Mouse (Mus musculus): Measurements from ENCODE around the gene Bmpr1b. TPM values are rescaled to one million over a fixed set of nuclear protein-coding genes. Genes with fewer than 3 reads are reported as not detected.

The Bmpr1b gene
- polyA plus RNA-seq, 1 experiment from 2014 or later = 4.5 TPM

DNA sequence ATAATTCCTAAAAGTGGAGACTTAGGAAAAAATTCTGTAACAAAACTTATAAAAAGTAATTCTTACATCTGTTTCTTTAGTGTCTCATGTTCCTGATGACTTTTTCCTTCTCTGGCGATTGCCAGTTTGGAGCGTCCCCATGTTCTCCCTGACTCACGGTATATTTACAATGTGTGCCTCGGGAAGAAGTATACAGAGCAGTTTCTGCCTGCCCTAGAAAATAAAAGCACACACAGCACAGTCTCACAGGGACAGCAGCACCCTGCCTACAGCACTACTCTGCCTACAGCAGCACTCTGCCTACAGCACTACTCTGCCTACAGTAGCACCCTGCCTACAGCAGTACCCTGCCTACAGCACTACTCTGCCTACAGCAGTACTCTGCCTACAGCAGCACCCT, 4.8 kb upstream of the Bmpr1b start:
- ATAC-seq = no peak
- Histone ChIP-seq H3K9me3 (ENCODE audit: control insufficient read depth, low read length) (no peaks in the 10 kb centered on the region), H3K36me3 (ENCODE audit: control insufficient read depth, insufficient read depth, low read length) (no peaks in the 10 kb centered on the region), H3K27me3 (replicated peaks; ENCODE audit: control insufficient read depth, insufficient read depth, low read length) (peaks cover 4% of the 10 kb centered on the region), H3K4me3 (ENCODE audit: low read length) (no peak overlapping the region), H3K4me1 (ENCODE audit: control insufficient read depth, insufficient read depth, low read depth, low read length) (no peaks in the 10 kb centered on the region; the same call in 1 of the 2 replicates), H3K9ac (ENCODE audit: low read depth, low read length) (no peak overlapping the region), H3K4me2 (ENCODE audit: low read length) (no peak overlapping the region), H3K27ac (ENCODE audit: low read depth, low read length) (no peak overlapping the region)
- 87% methylated on average over 4 of the region's 4 CpGs for WGBS

DNA sequence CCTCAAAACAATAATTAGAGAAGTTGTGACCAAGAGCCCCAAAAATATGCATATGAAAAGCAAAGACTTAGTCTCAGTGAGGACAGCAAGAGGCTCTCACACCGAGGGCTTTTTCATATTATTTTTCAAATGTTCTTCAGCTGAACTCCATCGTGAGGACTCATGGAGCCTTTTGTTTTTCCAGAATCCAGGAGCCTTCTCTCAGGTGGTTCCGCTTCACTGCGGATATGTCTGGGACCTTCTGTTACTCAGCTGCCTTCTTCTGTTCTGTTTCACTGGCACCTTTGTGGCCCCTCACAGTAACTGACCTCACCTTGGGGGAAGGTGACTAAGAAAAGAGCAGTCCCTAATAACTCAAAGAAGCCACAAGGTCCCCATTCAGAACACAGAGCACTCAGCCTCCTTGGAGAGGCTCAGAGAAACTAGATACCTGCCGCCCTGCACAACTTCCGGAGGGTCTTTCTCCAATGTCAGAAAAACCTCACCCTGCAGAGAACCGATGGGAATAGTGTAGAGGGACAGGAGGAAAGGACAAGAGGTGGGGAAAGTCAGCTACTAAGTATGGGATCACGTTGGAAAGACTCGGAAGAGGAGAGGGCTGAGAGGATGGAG, 868 bp downstream of the Bmpr1b start:
- Histone ChIP-seq H3K9ac (ENCODE audit: low read depth, low read length) (peak overlapping the region; percentile 75), H3K4me1 (ENCODE audit: control insufficient read depth, insufficient read depth, low read depth, low read length) (peaks cover 4% of the 10 kb centered on the region), H3K27ac (ENCODE audit: low read depth, low read length) (peak overlapping the region; percentile 39; the same call in 1 of the 2 replicates), H3K4me2 (ENCODE audit: low read length) (peak overlapping the region; percentile 99), H3K9me3 (ENCODE audit: control insufficient read depth, low read length) (no peaks in the 10 kb centered on the region), H3K27me3 (replicated peaks; ENCODE audit: control insufficient read depth, insufficient read depth, low read length) (peaks cover 4% of the 10 kb centered on the region), H3K36me3 (ENCODE audit: control insufficient read depth, insufficient read depth, low read length) (no peaks in the 10 kb centered on the region), H3K4me3 (ENCODE audit: low read length) (peak overlapping the region; percentile 77)
- peak; percentile 19 for ATAC-seq
- 11% methylated on average over 9 of the region's 9 CpGs for WGBS

DNA sequence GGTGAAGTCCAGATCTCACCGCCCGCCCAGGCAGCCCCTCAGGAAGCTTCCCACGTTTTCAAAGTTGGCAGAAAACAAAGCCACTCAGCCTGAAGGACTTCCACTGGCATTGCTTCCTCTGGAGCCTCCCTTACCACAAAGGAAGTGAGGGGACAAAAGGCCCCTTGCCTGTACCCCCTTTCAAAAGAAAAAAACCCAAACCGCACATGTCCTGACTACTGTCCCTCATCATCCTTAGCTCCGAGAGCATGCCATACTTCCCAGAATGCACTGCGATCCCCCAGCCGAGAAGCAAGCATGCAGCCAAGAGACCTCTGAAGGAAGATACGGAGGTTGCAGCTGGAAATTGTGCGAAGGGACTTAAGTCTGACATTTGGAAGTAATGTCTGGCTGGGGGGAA, 4.2 kb downstream of the Bmpr1b start:
- no peak for ATAC-seq
- 54% methylated on average over 9 of the region's 9 CpGs for WGBS
- Histone ChIP-seq H3K4me3 (ENCODE audit: low read length) (no peak overlapping the region), H3K27ac (ENCODE audit: low read depth, low read length) (no peak overlapping the region), H3K36me3 (ENCODE audit: control insufficient read depth, insufficient read depth, low read length) (no peaks in the 10 kb centered on the region), H3K27me3 (replicated peaks; ENCODE audit: control insufficient read depth, insufficient read depth, low read length) (no peaks in the 10 kb centered on the region), H3K9ac (ENCODE audit: low read depth, low read length) (no peak overlapping the region), H3K4me2 (ENCODE audit: low read length) (peak overlapping the region; percentile 14; the same call in 1 of the 2 replicates), H3K4me1 (ENCODE audit: control insufficient read depth, insufficient read depth, low read depth, low read length) (peaks cover 4% of the 10 kb centered on the region), H3K9me3 (ENCODE audit: control insufficient read depth, low read length) (no peaks in the 10 kb centered on the region)

GRCm38 (mm10) chr3:142163896-142164295, 5.3 kb downstream of the Bmpr1b start:
- Histone ChIP-seq H3K9ac (ENCODE audit: low read depth, low read length) (no peak overlapping the region), H3K27me3 (replicated peaks; ENCODE audit: control insufficient read depth, insufficient read depth, low read length) (no peaks in the 10 kb centered on the region), H3K9me3 (ENCODE audit: control insufficient read depth, low read length) (no peaks in the 10 kb centered on the region), H3K4me3 (ENCODE audit: low read length) (no peak overlapping the region), H3K4me1 (ENCODE audit: control insufficient read depth, insufficient read depth, low read depth, low read length) (peaks cover 4% of the 10 kb centered on the region; the same call in 1 of the 2 replicates), H3K27ac (ENCODE audit: low read depth, low read length) (no peak overlapping the region), H3K4me2 (ENCODE audit: low read length) (no peak overlapping the region), H3K36me3 (ENCODE audit: control insufficient read depth, insufficient read depth, low read length) (no peaks in the 10 kb centered on the region)
- WGBS = 84% methylated on average over 2 of the region's 2 CpGs
- ATAC-seq = no peak

DNA sequence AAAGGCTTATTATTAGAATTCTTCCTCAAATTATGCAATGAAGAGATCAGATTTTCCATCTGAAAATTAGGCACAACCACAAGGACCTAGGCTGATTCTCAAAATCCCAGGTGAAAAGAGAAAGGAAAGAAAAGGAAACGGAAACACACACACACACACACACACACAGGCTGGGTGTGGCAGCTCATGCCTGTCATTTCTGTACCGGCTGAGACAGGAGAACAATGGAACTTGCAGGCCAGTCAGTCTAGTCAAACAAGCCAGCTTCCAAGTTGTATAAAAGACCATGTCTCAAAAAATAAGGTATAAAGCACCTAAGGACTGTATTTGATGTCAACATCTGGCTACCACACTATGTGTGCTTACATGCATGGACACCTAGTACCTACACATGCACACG, 7.8 kb downstream of the Bmpr1b start:
- Histone ChIP-seq H3K9ac (ENCODE audit: low read depth, low read length) (no peak overlapping the region), H3K27ac (ENCODE audit: low read depth, low read length) (no peak overlapping the region), H3K36me3 (ENCODE audit: control insufficient read depth, insufficient read depth, low read length) (no peaks in the 10 kb centered on the region), H3K4me1 (ENCODE audit: control insufficient read depth, insufficient read depth, low read depth, low read length) (no peaks in the 10 kb centered on the region), H3K4me2 (ENCODE audit: low read length) (no peak overlapping the region), H3K9me3 (ENCODE audit: control insufficient read depth, low read length) (no peaks in the 10 kb centered on the region), H3K4me3 (ENCODE audit: low read length) (no peak overlapping the region), H3K27me3 (replicated peaks; ENCODE audit: control insufficient read depth, insufficient read depth, low read length) (no peaks in the 10 kb centered on the region)
- no peak for ATAC-seq
- WGBS = 78% methylated on average over 3 of the region's 3 CpGs

DNA sequence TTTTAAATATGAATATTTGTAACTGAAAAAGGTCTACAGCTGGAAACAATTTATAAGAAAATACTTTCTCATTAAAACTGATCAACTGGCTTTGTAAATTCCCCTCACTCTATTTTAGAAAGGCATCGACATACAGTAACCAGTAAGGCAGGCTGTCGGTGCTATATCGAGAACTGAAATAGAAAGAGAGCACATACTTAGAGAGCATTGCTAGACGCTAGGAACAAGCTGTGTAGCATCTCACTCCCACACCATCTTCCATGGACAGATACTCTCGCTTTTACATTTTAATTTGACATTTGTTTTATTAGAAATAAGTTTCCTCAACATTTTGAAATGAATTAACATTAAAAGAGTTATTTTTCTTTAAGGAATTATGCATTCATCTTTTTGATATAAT, 17.2 kb downstream of the Bmpr1b start:
- Histone ChIP-seq H3K9me3 (ENCODE audit: control insufficient read depth, low read length) (no peaks in the 10 kb centered on the region), H3K4me1 (ENCODE audit: control insufficient read depth, insufficient read depth, low read depth, low read length) (no peaks in the 10 kb centered on the region), H3K4me2 (ENCODE audit: low read length) (no peak overlapping the region), H3K4me3 (ENCODE audit: low read length) (no peak overlapping the region), H3K9ac (ENCODE audit: low read depth, low read length) (no peak overlapping the region), H3K36me3 (ENCODE audit: control insufficient read depth, insufficient read depth, low read length) (no peaks in the 10 kb centered on the region), H3K27ac (ENCODE audit: low read depth, low read length) (no peak overlapping the region), H3K27me3 (replicated peaks; ENCODE audit: control insufficient read depth, insufficient read depth, low read length) (no peaks in the 10 kb centered on the region)
- no peak for ATAC-seq
- WGBS = 89% methylated on average over 5 of the region's 5 CpGs

GRCm38 (mm10) chr3:142138796-142139195, 30.4 kb downstream of the Bmpr1b start:
- 84% methylated on average over 5 of the region's 5 CpGs for WGBS
- H3K9me3 ChIP-seq (ENCODE audit: control insufficient read depth, low read length) = no peaks in the 10 kb centered on the region
- H3K36me3 ChIP-seq (ENCODE audit: control insufficient read depth, insufficient read depth, low read length) = no peaks in the 10 kb centered on the region
- no peak overlapping the region for H3K27ac ChIP-seq (ENCODE audit: low read depth, low read length)
- no peak overlapping the region for H3K9ac ChIP-seq (ENCODE audit: low read depth, low read length)
- H3K4me3 ChIP-seq (ENCODE audit: low read length) = no peak overlapping the region
- no peaks in the 10 kb centered on the region for H3K27me3 ChIP-seq (replicated peaks; ENCODE audit: control insufficient read depth, insufficient read depth, low read length)
- ATAC-seq = no peak
- no peaks in the 10 kb centered on the region for H3K4me1 ChIP-seq (ENCODE audit: control insufficient read depth, insufficient read depth, low read depth, low read length)
- H3K4me2 ChIP-seq (ENCODE audit: low read length) = no peak overlapping the region

GRCm38 (mm10) chr3:142126379-142126778, 42.8 kb downstream of the Bmpr1b start:
- Histone ChIP-seq H3K4me2 (ENCODE audit: low read length) (no peak overlapping the region), H3K9ac (ENCODE audit: low read depth, low read length) (no peak overlapping the region), H3K27me3 (replicated peaks; ENCODE audit: control insufficient read depth, insufficient read depth, low read length) (no peaks in the 10 kb centered on the region), H3K27ac (ENCODE audit: low read depth, low read length) (no peak overlapping the region), H3K9me3 (ENCODE audit: control insufficient read depth, low read length) (no peaks in the 10 kb centered on the region), H3K4me3 (ENCODE audit: low read length) (no peak overlapping the region), H3K4me1 (ENCODE audit: control insufficient read depth, insufficient read depth, low read depth, low read length) (no peaks in the 10 kb centered on the region; the same call in 1 of the 2 replicates), H3K36me3 (ENCODE audit: control insufficient read depth, insufficient read depth, low read length) (no peaks in the 10 kb centered on the region)
- WGBS = 93% methylated on average over 1 of the region's 1 CpGs
- ATAC-seq = no peak

DNA sequence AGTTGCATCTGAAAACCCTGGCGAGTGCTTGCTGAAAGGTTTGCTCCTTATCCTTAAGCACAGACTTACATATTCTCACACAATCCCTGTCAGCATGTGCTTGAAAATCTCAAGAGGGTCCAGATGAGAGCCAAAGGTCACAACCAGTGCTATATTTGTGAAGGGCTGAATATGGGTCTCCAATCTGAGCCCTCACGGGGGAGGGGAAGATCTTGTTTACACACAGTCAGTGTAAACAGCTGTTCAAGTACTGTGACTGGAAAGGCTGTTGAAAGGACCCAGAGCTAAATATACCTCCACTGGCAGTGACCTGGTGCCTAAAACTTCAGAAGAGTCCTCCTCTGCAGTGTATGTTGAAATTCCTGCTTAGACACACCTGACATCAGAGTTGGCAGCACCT, 43.7 kb downstream of the Bmpr1b start:
- H3K36me3 ChIP-seq (ENCODE audit: control insufficient read depth, insufficient read depth, low read length) = no peaks in the 10 kb centered on the region
- no peak overlapping the region for H3K27ac ChIP-seq (ENCODE audit: low read depth, low read length)
- no peak for ATAC-seq
- H3K4me3 ChIP-seq (ENCODE audit: low read length) = no peak overlapping the region
- no peaks in the 10 kb centered on the region for H3K27me3 ChIP-seq (replicated peaks; ENCODE audit: control insufficient read depth, insufficient read depth, low read length)
- no peak overlapping the region for H3K4me2 ChIP-seq (ENCODE audit: low read length)
- H3K9ac ChIP-seq (ENCODE audit: low read depth, low read length) = no peak overlapping the region
- no peaks in the 10 kb centered on the region; the same call in 1 of the 2 replicates for H3K4me1 ChIP-seq (ENCODE audit: control insufficient read depth, insufficient read depth, low read depth, low read length)
- 76% methylated on average over 2 of the region's 2 CpGs for WGBS
- H3K9me3 ChIP-seq (ENCODE audit: control insufficient read depth, low read length) = no peaks in the 10 kb centered on the region

Measured in hindbrain, embryonic 16.5 days (tissue).